Mouse (Mus musculus) embryonic facial prominence, embryonic 13.5 days (tissue): ENCODE measurements around the gene Nfatc2. TPM values are rescaled to one million over a fixed set of nuclear protein-coding genes. Genes with fewer than 3 reads are reported as not detected.

Experiments
- ATAC-seq: fragments of 200-750 bp; cut with Nextera tagmentation; 2 replicates; pipeline ENCODE4 v1.8.0; 2017; ENCODE audit warnings: low read depth; ENCODE audit not compliant: insufficient number of reproducible peaks, insufficient read depth, low FRiP score, low TSS enrichment
- H3K27ac ChIP-seq: fragments of 300-500 bp; sonication (generic); 2 replicates; pipeline ENCODE4 v1.5.1; 2015; ENCODE audit warnings: moderate library complexity, mild to moderate bottlenecking, inconsistent platforms
- H3K27me3 ChIP-seq: fragments of 300-500 bp; sonication (generic); 2 replicates; pipeline ENCODE4 v1.6.1; 2015; ENCODE audit warnings: mild to moderate bottlenecking, inconsistent platforms
- H3K36me3 ChIP-seq: fragments of 300-500 bp; sonication (generic); 2 replicates; pipeline ENCODE4 v1.6.1; 2015; ENCODE audit warnings: mild to moderate bottlenecking, inconsistent platforms
- H3K4me1 ChIP-seq: fragments of 300-500 bp; sonication (generic); 2 replicates; pipeline ENCODE4 v1.6.1; 2015; ENCODE audit warnings: inconsistent platforms
- H3K4me2 ChIP-seq: fragments of 300-500 bp; sonication (generic); 2 replicates; pipeline ENCODE4 v1.6.1; 2015; ENCODE audit warnings: moderate library complexity, mild to moderate bottlenecking, inconsistent platforms
- H3K4me3 ChIP-seq: fragments of 300-500 bp; sonication (generic); 2 replicates; pipeline ENCODE4 v1.5.1; 2015; ENCODE audit warnings: mild to moderate bottlenecking, inconsistent platforms
- H3K9ac ChIP-seq: fragments of 300-500 bp; sonication (generic); 2 replicates; pipeline ENCODE4 v1.6.1; 2015; ENCODE audit warnings: mild to moderate bottlenecking, inconsistent platforms
- H3K9me3 ChIP-seq: fragments of 300-500 bp; sonication (generic); 2 replicates; pipeline ENCODE4 v1.6.1; 2016; ENCODE audit warnings: inconsistent platforms
- WGBS: fragments of 180-500 bp; shearing (Covaris S2); methylation state at CpG from one replicate; pipeline ENCODE4 v1.1.7; 2015; ENCODE audit warnings: mixed read lengths; 5-methylcytosine and 5-hydroxymethylcytosine counted together
- polyA plus RNA-seq: library from polyadenylated mRNA; unstranded; fragments of >200 nt; fragmentation: Nextera tagmentation; extraction: Ambion mirVana; gene quantifications from 2 replicates; pipeline ENCODE4 v1.2.1, GENCODE M21; 2015

Nfatc2 gene
- polyA plus RNA-seq, 1 experiment from 2014 or later, result 5.9 TPM

GRCm38 (mm10) chr2:168551218-168551617, 50.2 kb downstream of the Nfatc2 start:
- Histone ChIP-seq H3K27me3 (peaks cover 7% of the 10 kb centered on the region; the same call in 1 of the 2 replicates), H3K4me2 (no peak overlapping the region), H3K4me3 (no peak overlapping the region), H3K36me3 (no peaks in the 10 kb centered on the region), H3K27ac (no peak overlapping the region), H3K9ac (no peak overlapping the region), H3K9me3 (no peaks in the 10 kb centered on the region), H3K4me1 (peaks cover 92% of the 10 kb centered on the region)
- 87% methylated on average over 7 of the region's 7 CpGs for WGBS
- ATAC-seq, result no peak

- Histone ChIP-seq H3K9me3 (no peaks in the 10 kb centered on the region), H3K9ac (no peak overlapping the region), H3K27ac (peak overlapping the region; percentile 71), H3K4me2 (peak overlapping the region; percentile 9; the same call in 1 of the 2 replicates), H3K36me3 (no peaks in the 10 kb centered on the region), H3K4me3 (no peak overlapping the region), H3K27me3 (peaks cover 4% of the 10 kb centered on the region; the same call in 1 of the 2 replicates), H3K4me1 (peaks cover 92% of the 10 kb centered on the region)
- 33% methylated on average over 12 of the region's 12 CpGs for whole genome bisulfite sequencing
- peak; percentile 17; the same call in 1 of the 2 replicates for ATAC-seq
Observed at GRCm38 (mm10) chr2:168549326-168549725, 52.1 kb downstream of the Nfatc2 start.

- H3K9me3 ChIP-seq, result no peaks in the 10 kb centered on the region
- no peak overlapping the region for H3K4me3 ChIP-seq
- H3K36me3 ChIP-seq, result no peaks in the 10 kb centered on the region
- no peaks in the 10 kb centered on the region; the same call in 1 of the 2 replicates for H3K27me3 ChIP-seq
- peaks cover 92% of the 10 kb centered on the region for H3K4me1 ChIP-seq
- no peak overlapping the region for H3K27ac ChIP-seq
- H3K4me2 ChIP-seq, result no peak overlapping the region
- ATAC-seq, result no peak
- WGBS, result 72% methylated on average over 4 of the region's 4 CpGs
- no peak overlapping the region for H3K9ac ChIP-seq
Observed at GRCm38 (mm10) chr2:168548008-168548407, 53.4 kb downstream of the Nfatc2 start.

GRCm38 (mm10) chr2:168545901-168546557, 55.4 kb downstream of the Nfatc2 start:
- ATAC-seq, result no peak
- no peaks in the 10 kb centered on the region for H3K9me3 ChIP-seq
- no peaks in the 10 kb centered on the region for H3K36me3 ChIP-seq
- H3K27ac ChIP-seq, result peak overlapping the region; percentile 64
- peak overlapping the region; percentile 17; the same call in 1 of the 2 replicates for H3K9ac ChIP-seq
- 35% methylated on average over 15 of the region's 15 CpGs for WGBS
- peaks cover 76% of the 10 kb centered on the region for H3K4me1 ChIP-seq
- H3K4me3 ChIP-seq, result no peak overlapping the region
- H3K4me2 ChIP-seq, result peak overlapping the region; percentile 18
- no peaks in the 10 kb centered on the region; the same call in 1 of the 2 replicates for H3K27me3 ChIP-seq

GRCm38 (mm10) chr2:168544102-168544501, 57.4 kb downstream of the Nfatc2 start:
- Histone ChIP-seq H3K9me3 (no peaks in the 10 kb centered on the region), H3K9ac (no peak overlapping the region), H3K4me2 (peak overlapping the region; percentile 32), H3K36me3 (no peaks in the 10 kb centered on the region), H3K4me1 (peaks cover 72% of the 10 kb centered on the region), H3K27me3 (no peaks in the 10 kb centered on the region; the same call in 1 of the 2 replicates), H3K27ac (peak overlapping the region; percentile 66), H3K4me3 (no peak overlapping the region)
- WGBS, result 12% methylated on average over 13 of the region's 13 CpGs
- ATAC-seq, result peak; percentile 39; the same call in 1 of the 2 replicates

- Histone ChIP-seq H3K4me1 (peaks cover 62% of the 10 kb centered on the region), H3K4me2 (no peak overlapping the region), H3K36me3 (no peaks in the 10 kb centered on the region), H3K27me3 (no peaks in the 10 kb centered on the region), H3K27ac (no peak overlapping the region), H3K9ac (no peak overlapping the region), H3K9me3 (no peaks in the 10 kb centered on the region), H3K4me3 (no peak overlapping the region)
- no peak for ATAC-seq
- WGBS, result 50% methylated on average over 3 of the region's 3 CpGs
Observed at GRCm38 (mm10) chr2:168543026-168543425, 58.4 kb downstream of the Nfatc2 start.

- H3K27ac ChIP-seq, result no peak overlapping the region
- 76% methylated on average over 7 of the region's 7 CpGs for WGBS
- H3K9me3 ChIP-seq, result no peaks in the 10 kb centered on the region
- no peak overlapping the region for H3K9ac ChIP-seq
- peaks cover 44% of the 10 kb centered on the region for H3K4me1 ChIP-seq
- no peak for ATAC-seq
- no peaks in the 10 kb centered on the region for H3K27me3 ChIP-seq
- no peak overlapping the region for H3K4me3 ChIP-seq
- H3K4me2 ChIP-seq, result no peak overlapping the region
- no peaks in the 10 kb centered on the region for H3K36me3 ChIP-seq
Observed at GRCm38 (mm10) chr2:168541223-168541622, 60.2 kb downstream of the Nfatc2 start.

GRCm38 (mm10) chr2:168539594-168540222, 61.7 kb downstream of the Nfatc2 start:
- no peak for ATAC-seq
- Histone ChIP-seq H3K9ac (no peak overlapping the region), H3K4me1 (peaks cover 29% of the 10 kb centered on the region), H3K36me3 (no peaks in the 10 kb centered on the region), H3K27ac (peak overlapping the region; percentile 7; the same call in 1 of the 2 replicates), H3K4me2 (no peak overlapping the region), H3K9me3 (no peaks in the 10 kb centered on the region), H3K27me3 (no peaks in the 10 kb centered on the region), H3K4me3 (no peak overlapping the region)
- WGBS, result 60% methylated on average over 15 of the region's 15 CpGs

- H3K27me3 ChIP-seq, result no peaks in the 10 kb centered on the region
- H3K4me3 ChIP-seq, result no peak overlapping the region
- H3K9me3 ChIP-seq, result no peaks in the 10 kb centered on the region
- H3K9ac ChIP-seq, result no peak overlapping the region
- H3K36me3 ChIP-seq, result no peaks in the 10 kb centered on the region
- no peak overlapping the region for H3K4me2 ChIP-seq
- peaks cover 22% of the 10 kb centered on the region for H3K4me1 ChIP-seq
- H3K27ac ChIP-seq, result peak overlapping the region; percentile 7; the same call in 1 of the 2 replicates
- 87% methylated on average over 6 of the region's 6 CpGs for WGBS
- ATAC-seq, result no peak
Observed at GRCm38 (mm10) chr2:168539026-168539425, 62.4 kb downstream of the Nfatc2 start.

GRCm38 (mm10) chr2:168532061-168532833, 69.2 kb downstream of the Nfatc2 start:
- H3K9me3 ChIP-seq, result no peaks in the 10 kb centered on the region
- H3K4me1 ChIP-seq, result peaks cover 11% of the 10 kb centered on the region; the same call in 1 of the 2 replicates
- H3K4me2 ChIP-seq, result no peak overlapping the region
- H3K9ac ChIP-seq, result no peak overlapping the region
- no peak for ATAC-seq
- H3K27ac ChIP-seq, result no peak overlapping the region
- no peaks in the 10 kb centered on the region for H3K27me3 ChIP-seq
- WGBS, result 77% methylated on average over 15 of the region's 15 CpGs
- no peaks in the 10 kb centered on the region for H3K36me3 ChIP-seq
- H3K4me3 ChIP-seq, result no peak overlapping the region

GRCm38 (mm10) chr2:168528551-168528950, 72.9 kb downstream of the Nfatc2 start:
- no peak overlapping the region for H3K27ac ChIP-seq
- 78% methylated on average over 8 of the region's 8 CpGs for WGBS
- ATAC-seq, result no peak
- no peak overlapping the region for H3K4me3 ChIP-seq
- H3K27me3 ChIP-seq, result no peaks in the 10 kb centered on the region
- 0 out of 2 replicates have a peak, but pooled peaks cover 3% of the 10 kb centered on the region for H3K36me3 ChIP-seq
- H3K9ac ChIP-seq, result 0 out of 2 replicates have a peak overlapping the region, but pooled peaks have one; percentile 1
- no peaks in the 10 kb centered on the region for H3K9me3 ChIP-seq
- H3K4me2 ChIP-seq, result no peak overlapping the region
- peaks cover 32% of the 10 kb centered on the region for H3K4me1 ChIP-seq
